Mouse (Mus musculus) mouse embryonic stem cell (cell line): Measurements from ENCODE around the gene Gja3.
"Not testable (repeated sequence)": the region's sequence is repeated elsewhere in the genome, so short reads cannot be mapped to it uniquely, and the experiment has no call there.

Experiments used
- in situ Hi-C, 2 experiments: fragments of 300-500 bp; cut with MboI; formaldehyde crosslinking; loops; 1 replicate in 1 of 2; 3 replicates in 1 of 2; pipeline ENCODE4 v1.14.3; 2019 to 2020; ENCODE audit warnings: low sequenced_read_pairs in 2 of 2, low pct_unique_long_range_greater_than_20kb in 1 of 2, mixed read lengths in 1 of 2; ENCODE audit not compliant: unreplicated experiment in 1 of 2

The Gja3 gene

DNA sequence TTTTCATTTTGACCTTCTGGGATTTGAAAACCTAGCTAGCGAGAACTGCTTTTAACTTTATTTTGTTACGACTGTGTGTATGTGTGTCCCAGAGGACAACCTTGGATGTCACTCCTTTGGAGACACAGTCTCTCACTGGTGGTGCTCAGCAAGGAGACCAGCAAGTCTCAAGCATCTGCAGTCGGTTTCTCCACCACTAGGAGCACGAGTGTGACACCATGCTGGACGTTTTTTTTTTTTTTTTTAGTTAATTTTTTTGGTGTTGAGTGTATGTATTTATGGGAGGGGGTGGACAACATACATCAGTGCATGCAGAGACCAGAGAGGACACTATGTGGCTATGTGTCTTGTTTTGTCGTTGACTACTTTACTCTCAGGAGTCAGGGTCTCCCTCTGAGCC, 5.2 kb downstream of the Gja3 start:
- in situ Hi-C loops: loop anchor here (5.0 to 25.0 kb wide), 3 partner anchors 80 to 690 kb away; partner anchors contain the start of gene Atp12a (in 1 of the 2)

DNA sequence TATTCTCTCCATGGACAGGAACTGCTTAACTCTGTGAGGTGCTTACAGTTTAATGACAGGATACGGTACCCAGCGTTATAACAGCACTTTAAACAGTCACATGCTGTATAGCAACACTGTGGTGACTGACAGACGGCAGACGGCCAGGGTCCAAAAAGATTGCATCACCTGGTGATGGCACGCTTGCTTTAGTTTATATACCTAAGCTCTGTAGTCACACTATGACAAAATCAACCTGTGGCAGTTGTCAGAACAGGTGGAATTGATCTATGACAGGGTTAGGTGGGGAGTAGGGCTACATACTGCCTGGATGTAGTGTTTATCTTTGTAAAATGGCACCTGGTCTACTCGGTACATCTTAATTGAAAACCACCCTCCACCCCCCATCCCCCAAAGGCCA, 14.0 kb downstream of the Gja3 start:
- in situ Hi-C loops: no loop called here

DNA sequence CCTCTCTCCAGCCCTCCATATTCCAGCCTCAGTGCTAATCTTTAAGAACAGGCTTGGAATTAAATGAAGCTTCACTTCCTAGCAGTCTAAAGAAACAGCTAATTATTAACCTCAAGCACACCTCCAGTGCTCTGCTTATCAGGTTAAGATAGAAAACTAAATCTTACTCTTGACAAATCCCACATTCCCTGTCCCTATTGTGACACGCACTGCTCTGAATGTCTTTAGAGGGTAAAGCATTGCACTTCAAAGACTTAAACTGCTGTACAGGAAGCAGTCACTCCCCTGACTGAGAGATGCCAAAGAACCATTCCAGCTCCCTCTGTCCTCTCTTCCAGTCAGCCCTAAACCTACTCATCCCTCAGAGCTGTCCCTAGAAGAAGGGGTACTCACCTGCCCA, 16.5 kb downstream of the Gja3 start:
- in situ Hi-C loops: no loop called here

DNA sequence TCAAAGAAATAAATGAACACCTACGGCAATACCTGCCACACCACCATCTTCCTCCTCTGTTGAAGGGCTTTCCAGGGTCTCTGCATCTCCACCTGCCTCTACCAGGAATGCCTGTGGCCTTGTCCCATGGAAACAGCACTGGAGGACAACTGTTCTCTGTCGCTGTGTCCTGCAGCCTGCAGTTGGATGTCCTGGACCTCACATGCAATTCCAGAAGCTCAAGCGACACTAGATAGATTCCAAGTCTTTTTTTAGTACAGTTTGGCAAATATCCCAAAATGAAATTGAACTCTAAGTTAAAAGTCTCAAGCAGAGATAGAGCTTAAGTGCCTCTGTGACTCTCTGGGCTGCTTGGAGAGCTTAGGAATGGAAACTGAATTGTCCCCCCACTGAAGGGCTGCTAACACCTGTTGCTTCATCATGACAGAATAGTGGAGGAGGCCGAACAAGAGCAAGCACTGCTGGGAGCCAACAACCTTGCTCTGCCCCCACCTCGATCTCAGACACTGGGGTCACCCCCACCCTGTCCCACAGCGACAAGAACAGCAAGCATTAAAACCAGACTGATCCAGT, 22.9 kb downstream of the Gja3 start:
- in situ Hi-C loops: no loop called here

DNA sequence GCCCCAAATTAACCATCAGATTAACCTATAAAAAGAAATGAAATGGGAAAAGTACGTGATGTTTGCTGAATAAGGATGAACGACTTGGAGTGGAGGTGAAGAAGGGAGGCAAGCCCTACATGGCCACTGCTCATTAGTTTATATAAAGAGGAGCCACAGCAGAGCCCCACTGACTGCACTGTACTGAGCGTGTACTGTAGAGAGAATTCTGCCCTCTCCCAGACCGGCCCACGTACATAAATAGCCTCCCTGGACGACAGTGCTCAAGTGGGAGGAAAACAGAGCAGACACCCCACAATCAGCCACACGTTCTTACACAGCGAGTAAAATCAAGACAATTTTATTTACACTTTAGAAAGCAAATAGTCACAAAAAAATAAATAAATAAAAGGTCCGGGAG, 23.8 kb downstream of the Gja3 start:
- in situ Hi-C loops: no loop called here

DNA sequence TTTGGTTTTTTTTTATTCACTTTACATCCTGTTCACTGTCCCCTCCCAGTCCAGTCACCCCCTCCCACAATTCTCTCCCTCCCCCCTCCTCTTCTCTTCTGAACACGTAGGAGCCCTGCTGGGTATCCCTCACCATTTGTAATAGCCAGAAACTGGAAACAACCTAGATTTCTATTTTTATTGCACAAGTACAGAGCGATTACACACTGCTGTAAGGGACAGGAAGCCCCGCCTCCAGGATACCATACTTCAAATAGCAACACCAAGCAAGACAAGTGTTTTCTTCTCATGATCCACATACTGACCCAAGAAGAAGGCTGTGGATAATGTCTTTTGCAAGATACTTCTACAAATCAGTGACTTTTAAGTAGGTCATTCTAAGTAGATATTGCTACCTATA, 25.1 kb downstream of the Gja3 start:
- in situ Hi-C loops: no loop called here

DNA sequence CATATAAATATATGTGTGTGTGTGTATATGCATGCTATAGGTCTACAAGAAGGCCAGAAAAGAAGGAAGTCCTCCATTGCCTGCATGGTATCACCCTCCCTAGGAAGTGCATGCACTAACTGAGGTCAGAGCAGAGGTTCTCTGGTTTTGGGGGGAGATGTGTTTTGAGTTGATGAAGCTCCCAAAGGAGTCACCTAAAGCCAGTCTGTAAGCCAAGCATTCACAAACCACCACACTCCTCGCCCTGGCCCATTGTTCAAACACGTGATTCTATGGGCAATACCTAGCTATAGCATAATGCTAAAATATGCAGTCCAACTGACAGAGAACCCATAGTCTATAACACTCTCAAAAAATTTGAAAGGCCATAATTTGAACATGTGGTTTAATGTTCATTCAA, 39.5 kb downstream of the Gja3 start:
- in situ Hi-C loops: no loop called here

DNA sequence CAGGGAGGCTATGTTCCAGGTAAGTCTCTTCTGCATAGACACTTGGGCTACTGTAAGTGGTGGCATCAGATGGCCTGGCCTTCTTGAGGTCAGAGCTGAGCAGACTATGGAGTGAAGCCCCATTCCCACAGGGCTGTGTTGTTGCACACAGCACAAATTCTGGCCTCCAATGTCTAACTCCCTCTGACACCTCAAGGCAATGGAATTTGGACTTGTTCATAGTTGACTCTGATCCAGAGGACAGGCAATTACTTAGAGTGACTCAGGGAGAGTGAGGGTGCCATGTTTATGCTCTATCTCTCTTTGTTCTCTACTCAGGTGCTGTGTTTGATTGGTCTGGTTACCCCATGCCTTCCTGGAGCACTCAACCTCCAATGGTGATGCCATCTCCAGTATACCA, 41.1 kb downstream of the Gja3 start:
- in situ Hi-C loops: not testable (repeated sequence)

DNA sequence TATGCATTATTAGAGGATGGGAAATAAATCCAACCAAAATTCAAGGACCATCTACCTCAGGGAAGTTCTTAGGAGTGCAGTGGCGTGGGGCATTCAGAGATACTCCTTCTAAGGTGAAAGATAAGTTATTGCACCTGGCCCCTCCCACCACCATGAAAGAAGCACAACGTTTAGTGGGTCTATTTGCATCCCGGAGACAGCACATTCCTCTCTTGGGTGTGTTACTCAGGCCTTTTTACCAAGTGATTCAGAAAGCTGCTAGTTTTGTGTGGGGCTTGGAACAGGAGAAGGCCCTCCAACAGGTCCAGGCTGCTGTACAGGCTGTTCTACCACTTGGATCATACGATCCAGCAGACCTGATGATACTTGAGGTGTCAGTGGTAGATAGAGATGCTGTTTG, 69.3 kb downstream of the Gja3 start:
- in situ Hi-C loops: no loop called here
